Mouse (Mus musculus) myocyte (in vitro differentiated cells): Measurements from ENCODE around the gene Psme4.

Experiments
- CEBPB ChIP-seq: IDR thresholded peaks from 2 replicates; pipeline ENCODE4 v1.6.1; 2011; ENCODE audit warnings: mild to moderate bottlenecking, moderate library complexity; ENCODE audit not compliant: poor library complexity, insufficient read depth, severe bottlenecking
- E2F4 ChIP-seq: IDR thresholded peaks from one replicate; pipeline ENCODE4 v1.6.1; 2011; ENCODE audit warnings: mild to moderate bottlenecking, control low read depth, moderate library complexity; ENCODE audit not compliant: insufficient read depth
- MAX ChIP-seq: IDR thresholded peaks from one replicate; pipeline ENCODE4 v1.6.1; 2011; ENCODE audit warnings: low read depth, mild to moderate bottlenecking, control low read depth
- MYOD1 ChIP-seq, 3 experiments: IDR thresholded peaks; one replicate each; pipeline ENCODE4 v1.6.1; 2011; ENCODE audit warnings: control low read depth in 2 of 3, low read depth in 2 of 3, mild to moderate bottlenecking in 2 of 3, moderate library complexity in 1 of 3; ENCODE audit not compliant: insufficient read length in 2 of 3, control insufficient read depth in 1 of 3
- MYOG ChIP-seq, 3 experiments: IDR thresholded peaks; one replicate each; pipeline ENCODE4 v1.6.1; 2011; ENCODE audit warnings: control low read depth in 2 of 3, low read depth in 2 of 3, mild to moderate bottlenecking in 2 of 3; ENCODE audit not compliant: insufficient read length in 2 of 3, control insufficient read depth in 1 of 3, insufficient read depth in 1 of 3
- POLR2A ChIP-seq: IDR thresholded peaks from one replicate; pipeline ENCODE4 v1.6.1; 2011; ENCODE audit warnings: low read depth, mild to moderate bottlenecking, control low read depth, moderate library complexity; ENCODE audit not compliant: insufficient read length
- POLR2AphosphoS2 ChIP-seq: IDR thresholded peaks from one replicate; pipeline ENCODE4 v1.6.1; 2011; ENCODE audit warnings: low read depth, control low read depth; ENCODE audit not compliant: insufficient read length
- REST ChIP-seq: IDR thresholded peaks from one replicate; pipeline ENCODE4 v1.6.1; 2011; ENCODE audit warnings: mild to moderate bottlenecking, control low read depth, moderate library complexity; ENCODE audit not compliant: insufficient read depth, insufficient read length
- SRF ChIP-seq: IDR thresholded peaks from one replicate; pipeline ENCODE4 v1.6.1; 2011; ENCODE audit warnings: low read depth; ENCODE audit not compliant: control insufficient read depth, insufficient read length
- TCF12 ChIP-seq: IDR thresholded peaks from one replicate; pipeline ENCODE4 v1.6.1; 2011; ENCODE audit warnings: mild to moderate bottlenecking, control low read depth; ENCODE audit not compliant: poor library complexity, insufficient read depth, severe bottlenecking
- TCF3 ChIP-seq: IDR thresholded peaks from one replicate; pipeline ENCODE4 v1.6.1; 2011; ENCODE audit warnings: low read depth, control low read depth; ENCODE audit not compliant: insufficient read length
- USF1 ChIP-seq: IDR thresholded peaks from one replicate; pipeline ENCODE4 v1.6.1; 2011; ENCODE audit warnings: low read depth, mild to moderate bottlenecking, control low read depth, moderate library complexity

- TF ChIP-seq MAX (no peak), POLR2A (no peak), USF1 (no peak), CEBPB (no peak), E2F4 (no peak), REST (no peak), POLR2AphosphoS2 (no peak), TCF12 (no peak), MYOD1 (IDR thresholded peaks at IDR 0.05; ENCODE audit: control insufficient read depth in 1 of 3, insufficient read length in 2 of 3, low read depth in 2 of 3) (no peak), MYOG (IDR thresholded peaks at IDR 0.05; ENCODE audit: control insufficient read depth in 1 of 3, insufficient read depth in 1 of 3, insufficient read length in 2 of 3, low read depth in 2 of 3) (peak in 1 of 3 experiments; percentile 1), SRF (no peak), TCF3 (no peak)
These were observed 16.5 kb upstream of the Psme4 start for GRCm38 (mm10) chr11:30754855-30755530.
